Mouse (Mus musculus) forebrain, embryonic 14.5 days (tissue): ENCODE results near the gene Taar7a. TPM values are rescaled to one million over a fixed set of nuclear protein-coding genes. Genes with fewer than 3 reads are reported as not detected.

ENCODE experiments used
- ATAC-seq: fragments of 200-750 bp; cut with Nextera tagmentation; 2 replicates; pipeline ENCODE4 v1.8.0; 2017; ENCODE audit warnings: mild to moderate bottlenecking, moderate library complexity
- DNase-seq: peaks from one replicate; pipeline ENCODE4 v3.0.0-alpha.2; 2015; ENCODE audit warnings: low spot score
- H3K27ac ChIP-seq: fragments of 300-500 bp; sonication (generic); 2 replicates; pipeline ENCODE4 v1.5.1; 2014; ENCODE audit warnings: low read depth, mild to moderate bottlenecking, control low read depth, low read length, moderate library complexity
- H3K27me3 ChIP-seq: fragments of 300-500 bp; sonication (generic); replicated peaks from 2 replicates; pipeline ENCODE4 v1.6.1; 2014; ENCODE audit warnings: low read length, control low read depth, mixed read lengths; ENCODE audit not compliant: control insufficient read depth, insufficient read depth
- H3K36me3 ChIP-seq: fragments of 300-500 bp; sonication (generic); 2 replicates; pipeline ENCODE4 v1.6.1; 2014; ENCODE audit warnings: low read length, control low read depth; ENCODE audit not compliant: control insufficient read depth, insufficient read depth
- H3K4me1 ChIP-seq: fragments of 300-500 bp; sonication (generic); 2 replicates; pipeline ENCODE4 v1.6.1; 2014; ENCODE audit warnings: antibody characterized with exemption, low read length, control low read depth; ENCODE audit not compliant: control insufficient read depth, insufficient read depth
- H3K4me2 ChIP-seq: fragments of 300-500 bp; sonication (generic); 2 replicates; pipeline ENCODE4 v1.6.1; 2014; ENCODE audit warnings: mild to moderate bottlenecking, control low read depth, low read length
- H3K4me3 ChIP-seq: fragments of 300-500 bp; sonication (generic); 2 replicates; pipeline ENCODE4 v1.5.1; 2014; ENCODE audit warnings: low read depth, low read length, control low read depth
- H3K9ac ChIP-seq: fragments of 300-500 bp; sonication (generic); 2 replicates; pipeline ENCODE4 v1.6.1; 2014; ENCODE audit warnings: mild to moderate bottlenecking, low read length, control low read depth, moderate library complexity
- H3K9me3 ChIP-seq: fragments of 300-500 bp; sonication (generic); replicated peaks from 2 replicates; pipeline ENCODE4 v1.6.1; 2016; ENCODE audit warnings: low read length, control low read depth, mixed read lengths; ENCODE audit not compliant: control insufficient read depth
- WGBS: fragments of 180-500 bp; shearing (Covaris S2); extraction: QIAGEN DNeasy Blood & Tissue Kit; methylation state at CpG from one replicate; pipeline ENCODE4 v1.1.7; 2014; 5-methylcytosine and 5-hydroxymethylcytosine counted together
- polyA plus RNA-seq: library from polyadenylated mRNA; unstranded; fragments of >200 nt; fragmentation: Nextera tagmentation; extraction: Ambion mirVana; gene quantifications from 2 replicates; pipeline ENCODE4 v1.2.1, GENCODE M21; 2014

Gene Taar7a
- polyA plus RNA-seq, 1 experiment from 2014 or later = not detected

DNA sequence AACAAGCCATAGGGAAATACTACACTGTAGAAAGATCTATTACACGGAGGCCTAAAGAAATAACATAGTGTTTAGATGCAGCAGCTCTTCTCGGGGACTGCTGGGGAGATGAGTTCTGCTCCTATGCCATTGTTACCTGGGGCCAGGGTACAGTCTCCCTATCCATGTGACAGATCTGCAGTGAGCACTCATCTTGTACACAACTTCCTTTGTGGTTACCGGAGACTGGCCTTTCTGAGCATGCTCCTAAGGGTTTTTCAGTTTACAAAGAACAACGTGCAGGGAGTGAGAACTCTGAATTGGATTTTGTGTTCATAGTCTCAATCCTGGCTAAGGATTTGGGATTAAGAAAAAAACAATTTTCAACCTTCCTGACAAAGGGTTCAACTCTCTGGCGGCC is 6.9 kb downstream of the Taar7a start:
- no peak for ATAC-seq
- Histone ChIP-seq H3K4me2 (no peak overlapping the region), H3K4me1 (no peaks in the 10 kb centered on the region), H3K27ac (no peak overlapping the region), H3K4me3 (no peak overlapping the region), H3K27me3 (no peaks in the 10 kb centered on the region), H3K9ac (no peak overlapping the region), H3K36me3 (no peaks in the 10 kb centered on the region), H3K9me3 (no peaks in the 10 kb centered on the region)
- WGBS = 76% methylated on average over 5 of the region's 5 CpGs
- DNase-seq = no peak

DNA sequence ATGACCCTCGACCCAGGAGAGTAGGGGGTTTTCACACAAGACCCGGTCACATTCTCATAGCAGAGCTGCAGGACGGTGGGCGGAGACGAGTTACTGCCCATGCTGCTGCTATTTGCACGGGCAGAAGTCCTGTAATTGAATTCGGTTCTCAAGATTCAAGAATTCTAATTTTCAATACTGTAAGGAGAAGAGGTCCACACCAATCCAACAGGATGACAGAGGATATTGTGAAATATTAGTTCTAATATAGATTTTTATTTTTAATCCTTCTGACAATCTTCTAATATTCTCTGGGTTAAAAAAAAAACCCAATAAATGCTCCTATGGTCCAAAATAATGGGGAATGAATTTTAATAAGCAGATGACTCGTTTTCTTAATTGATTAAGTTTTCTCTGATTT is 7.7 kb downstream of the Taar7a start, which contains the start of gene Taar6:
Taar6 (minus strand) TSS at position 101 of the 400 bp plus-strand sequence.
- DNase-seq (no peak), ATAC-seq (no peak)
- no peak within 1 kb of the TSS for H3K27ac ChIP-seq
- no peak within 1 kb of the TSS for H3K4me3 ChIP-seq
- H3K4me2 ChIP-seq = no peak within 1 kb of the TSS
- no peaks in the 10 kb centered on the region for H3K4me1 ChIP-seq
- no peaks in the 10 kb centered on the region for H3K9me3 ChIP-seq
- no peaks in the 10 kb centered on the region for H3K36me3 ChIP-seq
- H3K27me3 ChIP-seq = no peaks in the 10 kb centered on the region
- WGBS = 86% methylated on average over 8 of the region's 8 CpGs
- H3K9ac ChIP-seq = no peak within 1 kb of the TSS

DNA sequence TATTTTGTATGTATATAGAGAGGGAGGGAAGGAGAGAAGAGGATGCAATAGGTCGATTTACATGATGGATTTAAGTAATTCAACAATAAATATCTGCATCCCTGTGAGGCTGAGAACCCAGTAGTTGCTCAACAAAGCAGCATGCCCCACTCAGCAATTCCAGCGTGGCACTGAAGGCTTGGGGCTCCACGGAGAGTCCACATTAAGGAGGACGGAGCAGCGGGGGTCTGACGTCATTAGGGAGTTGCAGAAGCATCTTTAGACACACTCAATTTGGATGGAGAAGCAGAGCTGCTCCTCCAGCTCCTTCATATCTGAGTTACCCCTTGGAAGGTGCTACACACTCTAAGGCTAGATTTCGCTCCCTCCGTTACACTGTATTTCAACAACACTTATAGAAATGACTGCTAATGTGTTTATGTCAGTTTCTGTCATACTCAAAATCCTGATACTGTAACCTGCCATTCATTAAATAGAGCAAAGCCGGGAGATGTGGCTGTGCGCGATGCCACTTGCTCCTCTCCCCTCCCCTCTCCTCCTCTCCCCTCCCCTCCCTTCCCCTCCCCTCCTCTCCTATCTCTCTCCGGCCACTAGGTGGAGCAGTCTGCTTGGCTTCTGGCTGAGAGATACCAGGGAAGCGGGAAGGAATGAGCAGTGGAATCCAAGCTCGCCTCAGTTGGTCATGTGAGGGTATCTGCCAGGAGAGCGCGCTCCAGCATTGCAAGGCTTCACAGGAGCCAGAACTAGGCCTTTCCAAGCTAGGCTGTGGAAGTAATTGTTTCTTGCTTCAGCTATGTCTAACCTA is 14.2 kb downstream of the Taar7a start:
- Histone ChIP-seq H3K4me2 (no peak overlapping the region), H3K36me3 (no peaks in the 10 kb centered on the region), H3K27ac (no peak overlapping the region), H3K4me3 (no peak overlapping the region), H3K4me1 (no peaks in the 10 kb centered on the region), H3K9ac (no peak overlapping the region), H3K27me3 (no peaks in the 10 kb centered on the region), H3K9me3 (no peaks in the 10 kb centered on the region)
- ATAC-seq (peak; percentile 89), DNase-seq (peak; percentile 82)
- 44% methylated on average over 16 of the region's 16 CpGs for WGBS

DNA sequence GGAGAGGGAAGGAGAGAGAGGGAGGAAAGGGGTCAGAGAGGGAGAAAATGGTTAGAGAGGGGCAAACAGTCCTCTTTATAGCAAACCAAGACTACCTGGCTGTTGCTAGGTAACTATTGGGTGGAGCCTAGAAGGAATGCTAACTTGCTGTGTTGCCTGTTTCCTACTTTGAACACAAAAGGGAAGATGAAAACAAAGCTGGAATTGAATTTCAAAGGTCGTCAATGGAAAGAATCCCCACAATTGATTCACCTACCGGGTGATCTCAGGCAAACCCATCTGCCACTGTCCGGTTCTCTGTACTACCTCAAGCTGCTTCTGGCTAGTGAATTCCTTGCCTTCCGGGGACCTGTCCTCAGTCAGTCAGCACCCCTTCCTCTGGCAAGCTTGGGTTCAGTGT is 15.3 kb downstream of the Taar7a start:
- no peak for ATAC-seq
- Histone ChIP-seq H3K4me3 (no peak overlapping the region), H3K4me1 (no peaks in the 10 kb centered on the region), H3K9me3 (no peaks in the 10 kb centered on the region), H3K27me3 (no peaks in the 10 kb centered on the region), H3K4me2 (no peak overlapping the region), H3K9ac (no peak overlapping the region), H3K27ac (no peak overlapping the region), H3K36me3 (no peaks in the 10 kb centered on the region)
- WGBS = 40% methylated on average over 4 of the region's 4 CpGs
- no peak for DNase-seq

DNA sequence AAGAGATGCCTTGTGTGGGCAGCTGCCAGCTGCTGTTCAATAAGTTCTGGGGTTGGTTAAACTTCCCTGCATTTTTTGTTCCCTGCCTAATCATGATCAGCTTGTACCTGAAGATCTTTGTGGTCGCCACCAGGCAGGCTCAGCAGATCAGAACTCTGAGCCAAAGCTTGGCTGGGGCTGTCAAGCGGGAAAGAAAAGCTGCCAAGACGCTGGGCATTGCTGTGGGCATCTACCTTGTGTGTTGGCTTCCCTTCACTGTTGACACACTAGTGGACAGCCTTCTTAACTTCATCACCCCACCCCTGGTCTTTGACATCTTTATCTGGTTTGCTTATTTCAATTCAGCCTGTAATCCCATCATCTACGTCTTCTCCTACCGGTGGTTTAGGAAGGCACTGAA is 22.0 kb downstream of the Taar7a start:
- Histone ChIP-seq H3K4me3 (no peak overlapping the region), H3K9ac (no peak overlapping the region), H3K36me3 (no peaks in the 10 kb centered on the region), H3K4me2 (no peak overlapping the region), H3K27ac (no peak overlapping the region), H3K9me3 (no peaks in the 10 kb centered on the region), H3K27me3 (no peaks in the 10 kb centered on the region), H3K4me1 (no peaks in the 10 kb centered on the region)
- no peak for DNase-seq
- 89% methylated on average over 5 of the region's 5 CpGs for WGBS
- ATAC-seq = no peak

DNA sequence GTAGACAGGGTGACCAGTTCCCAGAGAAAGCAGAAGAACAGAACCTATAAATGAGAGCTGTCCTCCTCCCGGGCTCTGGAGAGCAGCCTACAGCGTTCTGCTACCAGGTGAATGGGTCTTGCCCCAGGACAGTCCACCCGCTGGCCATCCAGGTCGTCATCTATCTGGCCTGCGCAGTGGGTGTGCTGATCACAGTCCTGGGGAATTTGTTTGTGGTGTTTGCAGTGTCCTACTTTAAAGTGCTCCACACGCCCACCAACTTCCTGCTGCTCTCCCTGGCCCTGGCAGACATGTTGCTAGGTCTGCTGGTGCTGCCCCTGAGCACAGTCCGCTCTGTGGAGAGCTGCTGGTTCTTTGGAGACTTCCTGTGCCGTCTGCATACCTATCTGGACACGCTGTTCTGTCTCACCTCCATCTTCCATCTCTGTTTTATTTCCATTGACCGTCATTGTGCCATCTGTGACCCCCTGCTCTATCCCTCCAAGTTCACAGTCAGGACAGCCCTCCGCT is 22.6 kb downstream of the Taar7a start, which contains the start of gene Taar5:
Taar5 (plus strand) TSS at position 51 of the 510 bp plus-strand sequence.
- WGBS = 94% methylated on average over 11 of the region's 11 CpGs
- H3K36me3 ChIP-seq = no peaks in the 10 kb centered on the region
- no peaks in the 10 kb centered on the region for H3K4me1 ChIP-seq
- H3K9ac ChIP-seq = no peak within 1 kb of the TSS
- H3K27me3 ChIP-seq = no peaks in the 10 kb centered on the region
- H3K4me2 ChIP-seq = no peak within 1 kb of the TSS
- no peak within 1 kb of the TSS for H3K27ac ChIP-seq
- ATAC-seq = no peak
- no peak for DNase-seq
- no peaks in the 10 kb centered on the region for H3K9me3 ChIP-seq
- H3K4me3 ChIP-seq = no peak within 1 kb of the TSS

DNA sequence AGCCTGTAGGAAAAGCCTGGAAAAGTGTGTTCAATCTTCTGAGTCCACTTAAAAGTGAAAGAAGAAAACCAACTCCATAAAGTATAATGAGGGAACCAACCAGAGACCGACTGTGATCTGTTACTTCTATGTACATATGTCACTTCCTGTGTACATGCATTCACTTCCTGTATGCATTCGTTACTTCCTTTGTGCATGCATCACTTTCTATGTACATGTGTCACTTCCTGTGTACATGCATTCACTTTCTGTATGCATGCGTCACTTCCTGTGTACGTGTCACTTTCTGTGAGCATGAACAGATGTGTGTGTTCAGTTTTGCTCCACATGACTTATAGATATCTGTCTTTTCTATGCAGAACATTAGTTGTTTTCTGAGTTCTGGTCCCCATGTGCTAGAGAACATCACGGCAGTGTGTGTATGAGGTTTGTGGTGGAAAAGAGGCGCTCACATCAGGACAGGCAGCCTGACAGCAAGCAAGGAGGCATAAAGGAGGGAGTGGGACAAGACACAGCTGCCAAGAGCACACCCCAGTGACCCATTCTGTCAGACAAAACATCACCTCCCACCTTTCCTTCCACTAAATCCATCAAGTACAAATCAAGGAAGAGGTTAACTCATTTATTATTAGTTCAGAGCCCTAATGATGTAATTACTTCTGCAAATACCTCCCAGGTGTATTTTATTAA is 28.2 kb downstream of the Taar7a start:
- WGBS = 95% methylated on average over 6 of the region's 6 CpGs
- no peak overlapping the region for H3K4me3 ChIP-seq

DNA sequence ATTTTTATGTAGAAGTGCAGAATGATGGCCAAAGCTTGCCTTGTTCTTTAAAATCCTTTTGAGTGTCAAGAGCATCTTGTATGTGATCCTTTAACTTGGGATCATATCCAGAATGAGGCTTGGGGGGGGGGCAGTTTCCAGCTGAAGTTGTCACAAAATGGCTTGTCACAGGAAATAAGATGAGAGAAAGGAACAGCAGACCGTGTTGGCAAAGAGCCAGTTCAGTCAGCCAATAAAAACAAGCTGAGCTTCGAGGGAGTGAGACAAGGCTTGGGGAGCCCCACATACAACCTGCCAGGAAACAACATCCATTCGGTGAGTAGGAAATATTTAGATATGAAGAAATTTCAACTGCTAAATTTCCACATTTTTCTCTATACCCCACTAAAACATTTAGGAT is 29.8 kb downstream of the Taar7a start:
- Histone ChIP-seq H3K27ac (no peak overlapping the region), H3K4me2 (no peak overlapping the region), H3K27me3 (no peaks in the 10 kb centered on the region), H3K9me3 (no peaks in the 10 kb centered on the region), H3K36me3 (no peaks in the 10 kb centered on the region), H3K4me1 (no peaks in the 10 kb centered on the region), H3K4me3 (no peak overlapping the region), H3K9ac (no peak overlapping the region)
- DNase-seq = peak; percentile 63
- whole genome bisulfite sequencing = 43% methylated on average over 3 of the region's 3 CpGs
- ATAC-seq = peak; percentile 78; the same call in 1 of the 2 replicates

More for the DNA sequence above, 28.2 kb downstream of the Taar7a start:
- Histone ChIP-seq H3K27ac (no peak overlapping the region), H3K4me2 (no peak overlapping the region), H3K9ac (no peak overlapping the region), H3K9me3 (no peaks in the 10 kb centered on the region), H3K36me3 (no peaks in the 10 kb centered on the region), H3K27me3 (no peaks in the 10 kb centered on the region), H3K4me1 (no peaks in the 10 kb centered on the region)
- no peak for DNase-seq
- no peak for ATAC-seq

DNA sequence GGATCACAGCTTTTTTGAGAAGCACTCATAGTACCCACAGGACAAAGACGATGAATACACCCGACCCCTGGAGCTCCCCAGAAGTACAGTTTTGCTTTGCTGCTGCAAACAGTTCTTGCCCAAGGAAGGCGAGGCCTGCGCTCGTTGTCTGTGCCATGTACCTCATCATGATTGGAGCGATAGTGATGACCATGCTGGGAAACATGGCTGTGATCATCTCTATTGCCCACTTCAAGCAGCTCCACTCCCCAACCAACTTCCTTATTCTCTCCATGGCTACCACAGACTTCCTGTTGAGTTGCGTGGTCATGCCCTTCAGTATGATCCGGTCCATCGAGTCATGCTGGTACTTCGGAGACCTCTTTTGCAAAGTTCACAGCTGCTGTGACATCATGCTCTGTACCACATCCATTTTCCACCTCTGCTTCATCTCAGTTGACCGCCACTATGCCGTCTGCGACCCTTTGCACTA is 32.8 kb downstream of the Taar7a start, which contains the start of gene Taar4:
Taar4 (plus strand) TSS at position 51 of the 472 bp plus-strand sequence.
- no peak for ATAC-seq
- Histone ChIP-seq H3K9ac (no peak within 1 kb of the TSS), H3K27me3 (no peaks in the 10 kb centered on the region), H3K36me3 (no peaks in the 10 kb centered on the region), H3K4me1 (no peaks in the 10 kb centered on the region), H3K27ac (no peak within 1 kb of the TSS), H3K4me3 (no peak within 1 kb of the TSS), H3K4me2 (no peak within 1 kb of the TSS), H3K9me3 (no peaks in the 10 kb centered on the region)
- WGBS = 95% methylated on average over 13 of the region's 13 CpGs
- DNase-seq = no peak
